Mouse (Mus musculus) brown adipose tissue, adult 24 weeks (tissue): Measurements from ENCODE around the gene Gm15737. TPM values are rescaled to one million over a fixed set of nuclear protein-coding genes. Genes with fewer than 3 reads are reported as not detected.
A peak's percentile ranks its signal among the peaks of the same experiment; 100 is the strongest.

ENCODE experiments used
- H3K27ac ChIP-seq: fragments of 200-500 bp; replicated peaks from 2 replicates; pipeline ENCODE4 v1.5.1; 2012; ENCODE audit warnings: low read depth, mild to moderate bottlenecking, low read length
- H3K4me1 ChIP-seq: fragments of 200-500 bp; 2 replicates; pipeline ENCODE4 v1.6.1; 2012; ENCODE audit warnings: low read length, mixed read lengths; ENCODE audit not compliant: control insufficient read depth, insufficient read depth, insufficient read length
- H3K4me3 ChIP-seq: fragments of 200-500 bp; 2 replicates; pipeline ENCODE4 v1.5.1; 2012; ENCODE audit warnings: low read depth, mild to moderate bottlenecking, low read length, moderate library complexity; ENCODE audit not compliant: insufficient read depth
- polyA plus RNA-seq: library from polyadenylated mRNA; stranded (reverse); fragments of >200 nt; gene quantifications from 2 replicates; pipeline ENCODE4 v1.2.4, GENCODE M21; 2012; ENCODE audit not compliant: missing spikeins, insufficient read depth, insufficient read length

Gene Gm15737
- polyA plus RNA-seq = not detected in 2 replicates

- peak within 1 kb of the TSS; percentile 68 for H3K27ac ChIP-seq
- no peak within 1 kb of the TSS for H3K4me3 ChIP-seq
Observed at GRCm38 (mm10) chr6:92869089-92869581, at the start of gene Gm15737. TSS of gene Gm15737 (plus strand) at chr6:92869357.

GRCm38 (mm10) chr6:92821606-92822005, 47.6 kb upstream of the Gm15737 start:
- Histone ChIP-seq H3K27ac (no peak overlapping the region), H3K4me1 (peaks cover 3% of the 10 kb centered on the region), H3K4me3 (no peak overlapping the region)

More at GRCm38 (mm10) chr6:92869089-92869581, at the start of gene Gm15737:
- peaks cover 7% of the 10 kb centered on the region for H3K4me1 ChIP-seq

- Histone ChIP-seq H3K27ac (no peak overlapping the region), H3K4me1 (peaks cover 3% of the 10 kb centered on the region), H3K4me3 (no peak overlapping the region)
Observed at GRCm38 (mm10) chr6:92822006-92822405, 47.2 kb upstream of the Gm15737 start.

GRCm38 (mm10) chr6:92823991-92824390, 45.2 kb upstream of the Gm15737 start:
- no peak overlapping the region for H3K27ac ChIP-seq
- H3K4me3 ChIP-seq = no peak overlapping the region
- H3K4me1 ChIP-seq = peaks cover 1% of the 10 kb centered on the region

GRCm38 (mm10) chr6:92826561-92826960, 42.6 kb upstream of the Gm15737 start:
- no peak overlapping the region for H3K4me3 ChIP-seq
- H3K4me1 ChIP-seq = no peaks in the 10 kb centered on the region; the same call in 1 of the 2 replicates
- no peak overlapping the region for H3K27ac ChIP-seq

- Histone ChIP-seq H3K4me1 (no peaks in the 10 kb centered on the region), H3K4me3 (no peak overlapping the region), H3K27ac (peak overlapping the region; percentile 21)
Observed at GRCm38 (mm10) chr6:92827360-92827759, 41.8 kb upstream of the Gm15737 start.

- Histone ChIP-seq H3K27ac (no peak overlapping the region), H3K4me3 (no peak overlapping the region), H3K4me1 (no peaks in the 10 kb centered on the region; the same call in 1 of the 2 replicates)
Observed at GRCm38 (mm10) chr6:92829148-92829547, 40.0 kb upstream of the Gm15737 start.

- no peaks in the 10 kb centered on the region; the same call in 1 of the 2 replicates for H3K4me1 ChIP-seq
Observed at GRCm38 (mm10) chr6:92831106-92831505, 38.1 kb upstream of the Gm15737 start.

GRCm38 (mm10) chr6:92842000-92842399, 27.2 kb upstream of the Gm15737 start:
- H3K27ac ChIP-seq = no peak overlapping the region
- H3K4me1 ChIP-seq = no peaks in the 10 kb centered on the region
- no peak overlapping the region for H3K4me3 ChIP-seq

More at GRCm38 (mm10) chr6:92831106-92831505, 38.1 kb upstream of the Gm15737 start:
- Histone ChIP-seq H3K27ac (no peak overlapping the region), H3K4me3 (no peak overlapping the region)

- H3K4me3 ChIP-seq = no peak overlapping the region
- H3K4me1 ChIP-seq = no peaks in the 10 kb centered on the region
- H3K27ac ChIP-seq = no peak overlapping the region
Observed at GRCm38 (mm10) chr6:92843474-92843873, 25.7 kb upstream of the Gm15737 start.

- H3K4me3 ChIP-seq = no peak overlapping the region
Observed at GRCm38 (mm10) chr6:92845898-92846297, 23.3 kb upstream of the Gm15737 start.

GRCm38 (mm10) chr6:92846614-92847013, 22.5 kb upstream of the Gm15737 start:
- Histone ChIP-seq H3K4me3 (no peak overlapping the region), H3K27ac (no peak overlapping the region), H3K4me1 (no peaks in the 10 kb centered on the region)

More at GRCm38 (mm10) chr6:92845898-92846297, 23.3 kb upstream of the Gm15737 start:
- Histone ChIP-seq H3K4me1 (no peaks in the 10 kb centered on the region), H3K27ac (no peak overlapping the region)

- no peak overlapping the region for H3K4me3 ChIP-seq
- H3K4me1 ChIP-seq = no peaks in the 10 kb centered on the region; the same call in 1 of the 2 replicates
- no peak overlapping the region for H3K27ac ChIP-seq
Observed at GRCm38 (mm10) chr6:92849208-92849607, 19.9 kb upstream of the Gm15737 start.

- 0 out of 2 replicates have a peak overlapping the region, but pooled peaks have one; percentile 10 for H3K27ac ChIP-seq
- H3K4me3 ChIP-seq = no peak overlapping the region
- no peaks in the 10 kb centered on the region; the same call in 1 of the 2 replicates for H3K4me1 ChIP-seq
Observed at GRCm38 (mm10) chr6:92850250-92850649, 18.9 kb upstream of the Gm15737 start.

- no peak overlapping the region for H3K4me3 ChIP-seq
- no peak overlapping the region for H3K27ac ChIP-seq
Observed at GRCm38 (mm10) chr6:92854873-92855272, 14.3 kb upstream of the Gm15737 start.

GRCm38 (mm10) chr6:92857761-92858160, 11.4 kb upstream of the Gm15737 start:
- peaks cover 10% of the 10 kb centered on the region; the same call in 1 of the 2 replicates for H3K4me1 ChIP-seq
- H3K4me3 ChIP-seq = no peak overlapping the region
- H3K27ac ChIP-seq = 0 out of 2 replicates have a peak overlapping the region, but pooled peaks have one; percentile 5

More at GRCm38 (mm10) chr6:92854873-92855272, 14.3 kb upstream of the Gm15737 start:
- peaks cover 8% of the 10 kb centered on the region; the same call in 1 of the 2 replicates for H3K4me1 ChIP-seq
